Mouse (Mus musculus): ENCODE data around the gene Ptprn2.

GRCm38 (mm10) chr12:116959164-116959563 lies 473.6 kb downstream of the Ptprn2 start:
- TF ChIP-seq POLR2A (IDR thresholded peaks at IDR 0.05; ENCODE audit: control insufficient read depth, low read depth, low read length) (no peak), CTCF (IDR thresholded peaks at IDR 0.05; ENCODE audit: control insufficient read depth, insufficient read depth, insufficient replicate concordance, low read depth, low read length) (no peak)
